Mouse (Mus musculus): ENCODE data around the gene Nup188. TPM values are rescaled to one million over a fixed set of nuclear protein-coding genes. Genes with fewer than 3 reads are reported as not detected.

Gene Nup188
- polyA plus RNA-seq, 1 experiment from 2014 or later, result 21.6 TPM

- Histone ChIP-seq H3K36me3 (peaks cover 98% of the 10 kb centered on the region), H3K9me3 (no peaks in the 10 kb centered on the region), H3K9ac (no peak overlapping the region), H3K4me1 (replicated peaks) (no peaks in the 10 kb centered on the region), H3K27me3 (no peaks in the 10 kb centered on the region), H3K4me3 (no peak overlapping the region), H3K4me2 (no peak overlapping the region), H3K27ac (no peak overlapping the region)
- ATAC-seq (ENCODE audit: low FRiP score), result no peak
- 98% methylated on average over 2 of the region's 2 CpGs for WGBS
These were observed 25.3 kb downstream of the Nup188 start for GRCm38 (mm10) chr2:30311481-30311880.

GRCm38 (mm10) chr2:30316136-30316535, 29.9 kb downstream of the Nup188 start:
- H3K9ac ChIP-seq, result no peak overlapping the region
- ATAC-seq (ENCODE audit: low FRiP score), result no peak
- peaks cover 93% of the 10 kb centered on the region for H3K36me3 ChIP-seq
- H3K9me3 ChIP-seq, result no peaks in the 10 kb centered on the region
- no peaks in the 10 kb centered on the region for H3K4me1 ChIP-seq (replicated peaks)
- no peaks in the 10 kb centered on the region for H3K27me3 ChIP-seq
- 94% methylated on average over 4 of the region's 4 CpGs for WGBS
- no peak overlapping the region for H3K4me2 ChIP-seq
- no peak overlapping the region for H3K27ac ChIP-seq
- H3K4me3 ChIP-seq, result no peak overlapping the region

- 95% methylated on average over 5 of the region's 5 CpGs for WGBS
- no peaks in the 10 kb centered on the region for H3K9me3 ChIP-seq
- H3K9ac ChIP-seq, result no peak overlapping the region
- peaks cover 95% of the 10 kb centered on the region for H3K36me3 ChIP-seq
- H3K4me3 ChIP-seq, result no peak overlapping the region
- no peak overlapping the region for H3K27ac ChIP-seq
- no peaks in the 10 kb centered on the region for H3K27me3 ChIP-seq
- H3K4me1 ChIP-seq (replicated peaks), result no peaks in the 10 kb centered on the region
- no peak overlapping the region for H3K4me2 ChIP-seq
- ATAC-seq (ENCODE audit: low FRiP score), result no peak
These were observed 30.8 kb downstream of the Nup188 start for GRCm38 (mm10) chr2:30316955-30317354.

- Histone ChIP-seq H3K4me1 (replicated peaks) (no peaks in the 10 kb centered on the region), H3K4me3 (no peak overlapping the region), H3K27ac (no peak overlapping the region), H3K4me2 (no peak overlapping the region), H3K9me3 (no peaks in the 10 kb centered on the region), H3K36me3 (peaks cover 95% of the 10 kb centered on the region), H3K9ac (no peak overlapping the region), H3K27me3 (no peaks in the 10 kb centered on the region)
- ATAC-seq (ENCODE audit: low FRiP score), result no peak
- WGBS, result 93% methylated on average over 4 of the region's 4 CpGs
These were observed 33.1 kb downstream of the Nup188 start for GRCm38 (mm10) chr2:30319260-30319659.

- Histone ChIP-seq H3K27me3 (no peaks in the 10 kb centered on the region), H3K36me3 (peaks cover 95% of the 10 kb centered on the region), H3K27ac (no peak overlapping the region), H3K4me3 (no peak overlapping the region), H3K9me3 (no peaks in the 10 kb centered on the region), H3K4me2 (no peak overlapping the region), H3K9ac (no peak overlapping the region), H3K4me1 (replicated peaks) (no peaks in the 10 kb centered on the region)
- no peak for ATAC-seq (ENCODE audit: low FRiP score)
- WGBS, result 90% methylated on average over 7 of the region's 7 CpGs
These were observed 36.9 kb downstream of the Nup188 start for GRCm38 (mm10) chr2:30323111-30323510.

- H3K36me3 ChIP-seq, result peaks cover 98% of the 10 kb centered on the region
- no peak overlapping the region for H3K27ac ChIP-seq
- H3K9ac ChIP-seq, result no peak overlapping the region
- ATAC-seq (ENCODE audit: low FRiP score), result no peak
- H3K4me3 ChIP-seq, result no peak overlapping the region
- no peak overlapping the region for H3K4me2 ChIP-seq
- no peaks in the 10 kb centered on the region for H3K9me3 ChIP-seq
- no peaks in the 10 kb centered on the region for H3K27me3 ChIP-seq
- H3K4me1 ChIP-seq (replicated peaks), result no peaks in the 10 kb centered on the region
- WGBS, result 93% methylated on average over 5 of the region's 5 CpGs
These were observed 39.1 kb downstream of the Nup188 start for GRCm38 (mm10) chr2:30325296-30325695.

GRCm38 (mm10) chr2:30327276-30327675, 41.1 kb downstream of the Nup188 start:
- H3K4me1 ChIP-seq (replicated peaks), result no peaks in the 10 kb centered on the region
- peaks cover 98% of the 10 kb centered on the region for H3K36me3 ChIP-seq
- ATAC-seq (ENCODE audit: low FRiP score), result no peak
- no peak overlapping the region for H3K9ac ChIP-seq
- H3K27ac ChIP-seq, result no peak overlapping the region
- no peak overlapping the region for H3K4me3 ChIP-seq
- H3K4me2 ChIP-seq, result no peak overlapping the region
- no peaks in the 10 kb centered on the region for H3K27me3 ChIP-seq
- no peaks in the 10 kb centered on the region for H3K9me3 ChIP-seq
- 94% methylated on average over 7 of the region's 7 CpGs for WGBS

GRCm38 (mm10) chr2:30328791-30329190, 42.6 kb downstream of the Nup188 start:
- WGBS, result 90% methylated on average over 3 of the region's 3 CpGs

GRCm38 (mm10) chr2:30335324-30335723, 49.1 kb downstream of the Nup188 start:
- Histone ChIP-seq H3K4me3 (no peak overlapping the region), H3K9ac (no peak overlapping the region), H3K4me1 (replicated peaks) (no peaks in the 10 kb centered on the region), H3K36me3 (peaks cover 97% of the 10 kb centered on the region), H3K27ac (no peak overlapping the region), H3K9me3 (no peaks in the 10 kb centered on the region), H3K27me3 (no peaks in the 10 kb centered on the region), H3K4me2 (no peak overlapping the region)
- no peak for ATAC-seq (ENCODE audit: low FRiP score)
- 95% methylated on average over 2 of the region's 2 CpGs for WGBS

More at GRCm38 (mm10) chr2:30328791-30329190, 42.6 kb downstream of the Nup188 start:
- no peaks in the 10 kb centered on the region for H3K27me3 ChIP-seq
- H3K36me3 ChIP-seq, result peaks cover 98% of the 10 kb centered on the region
- no peak overlapping the region for H3K9ac ChIP-seq
- no peak for ATAC-seq (ENCODE audit: low FRiP score)
- no peak overlapping the region for H3K27ac ChIP-seq
- H3K4me1 ChIP-seq (replicated peaks), result no peaks in the 10 kb centered on the region
- no peak overlapping the region for H3K4me2 ChIP-seq
- H3K4me3 ChIP-seq, result no peak overlapping the region
- no peaks in the 10 kb centered on the region for H3K9me3 ChIP-seq

- 84% methylated on average over 16 of the region's 16 CpGs for WGBS
- H3K4me2 ChIP-seq, result no peak overlapping the region
- no peak for ATAC-seq (ENCODE audit: low FRiP score)
- no peak overlapping the region for H3K4me3 ChIP-seq
- no peaks in the 10 kb centered on the region for H3K9me3 ChIP-seq
- no peaks in the 10 kb centered on the region for H3K4me1 ChIP-seq (replicated peaks)
- H3K9ac ChIP-seq, result no peak overlapping the region
- peaks cover 97% of the 10 kb centered on the region for H3K36me3 ChIP-seq
- no peaks in the 10 kb centered on the region for H3K27me3 ChIP-seq
- H3K27ac ChIP-seq, result no peak overlapping the region
These were observed 50.1 kb downstream of the Nup188 start for GRCm38 (mm10) chr2:30336174-30336915.

GRCm38 (mm10) chr2:30337179-30337578, 51.0 kb downstream of the Nup188 start:
- Histone ChIP-seq H3K27ac (no peak overlapping the region), H3K9me3 (no peaks in the 10 kb centered on the region), H3K4me1 (replicated peaks) (no peaks in the 10 kb centered on the region), H3K4me3 (no peak overlapping the region), H3K36me3 (peaks cover 98% of the 10 kb centered on the region), H3K4me2 (no peak overlapping the region), H3K9ac (no peak overlapping the region), H3K27me3 (no peaks in the 10 kb centered on the region)
- no peak for ATAC-seq (ENCODE audit: low FRiP score)
- WGBS, result 91% methylated on average over 12 of the region's 12 CpGs

- Histone ChIP-seq H3K27ac (no peak overlapping the region), H3K9me3 (no peaks in the 10 kb centered on the region), H3K4me1 (replicated peaks) (no peaks in the 10 kb centered on the region), H3K36me3 (peaks cover 98% of the 10 kb centered on the region), H3K4me3 (no peak overlapping the region), H3K27me3 (no peaks in the 10 kb centered on the region), H3K9ac (no peak overlapping the region), H3K4me2 (no peak overlapping the region)
- 91% methylated on average over 3 of the region's 3 CpGs for WGBS
- no peak for ATAC-seq (ENCODE audit: low FRiP score)
These were observed 55.9 kb downstream of the Nup188 start for GRCm38 (mm10) chr2:30342061-30342460.

GRCm38 (mm10) chr2:30342544-30342943, 56.3 kb downstream of the Nup188 start:
- no peak overlapping the region for H3K27ac ChIP-seq
- H3K9ac ChIP-seq, result no peak overlapping the region
- no peak overlapping the region for H3K4me3 ChIP-seq
- WGBS, result 91% methylated on average over 7 of the region's 7 CpGs
- H3K4me1 ChIP-seq (replicated peaks), result no peaks in the 10 kb centered on the region
- no peaks in the 10 kb centered on the region for H3K27me3 ChIP-seq
- no peak for ATAC-seq (ENCODE audit: low FRiP score)
- H3K36me3 ChIP-seq, result peaks cover 98% of the 10 kb centered on the region
- no peak overlapping the region for H3K4me2 ChIP-seq
- no peaks in the 10 kb centered on the region for H3K9me3 ChIP-seq
